Mouse (Mus musculus): ENCODE measurements at regions not wholly inside any gene's neighbourhood (a gene's known extent, or its start where the extent isn't known, plus 50 kb on each side); places are given as distances from the start of the nearest gene placed in this dataset.
"Not testable (repeated sequence)": the region's sequence is repeated elsewhere in the genome, so short reads cannot be mapped to it uniquely, and the experiment has no call there.

DNA sequence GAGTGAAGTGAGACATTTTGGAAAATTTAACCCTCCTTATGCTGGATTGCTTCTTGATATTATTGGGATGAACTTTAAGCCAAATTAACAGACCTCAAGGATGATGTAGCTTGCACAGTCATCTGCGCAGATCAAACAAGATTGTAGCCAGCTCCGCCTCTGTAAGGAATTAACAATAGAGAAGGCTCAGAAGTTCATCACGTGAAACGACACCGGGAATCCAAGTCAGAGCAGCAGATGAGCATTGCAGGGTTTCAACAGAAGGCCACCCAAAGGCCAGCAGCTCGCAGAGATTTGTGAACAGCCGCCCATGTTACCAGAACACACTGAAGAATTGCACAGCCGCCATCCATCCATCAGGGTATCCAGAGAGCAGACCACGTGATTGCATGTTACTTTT lies 391.1 kb downstream of the Med10 start:
- DNase-seq (ENCODE audit: low read depth, low spot score) = no peak

- no peak for DNase-seq (ENCODE audit: low read depth, low spot score)
Observed at GRCm38 (mm10) chr13:70195854-70196253, 393.7 kb downstream of the Med10 start.

GRCm38 (mm10) chr13:70198638-70199037 lies 396.4 kb downstream of the Med10 start:
- no peak for DNase-seq (ENCODE audit: low read depth, low spot score)

DNA sequence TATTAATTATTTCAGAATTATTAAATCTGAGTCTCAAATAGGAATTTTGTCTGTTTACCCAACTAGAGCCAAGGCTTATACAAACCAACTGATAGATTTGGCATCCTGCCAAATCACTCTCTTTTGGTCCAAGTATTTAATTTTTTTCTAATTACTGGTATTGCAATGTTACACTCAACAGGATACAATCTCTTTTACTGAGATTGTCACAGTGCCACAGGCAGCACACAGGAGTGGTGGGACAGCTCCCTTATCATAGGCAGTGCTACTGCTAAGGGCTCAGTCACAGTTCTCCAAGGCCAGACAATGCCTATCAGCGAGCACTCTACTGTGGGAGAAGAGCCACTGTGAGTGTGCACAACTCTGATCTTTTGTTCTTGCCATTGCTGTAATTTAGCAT lies 396.9 kb downstream of the Med10 start:
- no peak for DNase-seq (ENCODE audit: low read depth, low spot score)

DNA sequence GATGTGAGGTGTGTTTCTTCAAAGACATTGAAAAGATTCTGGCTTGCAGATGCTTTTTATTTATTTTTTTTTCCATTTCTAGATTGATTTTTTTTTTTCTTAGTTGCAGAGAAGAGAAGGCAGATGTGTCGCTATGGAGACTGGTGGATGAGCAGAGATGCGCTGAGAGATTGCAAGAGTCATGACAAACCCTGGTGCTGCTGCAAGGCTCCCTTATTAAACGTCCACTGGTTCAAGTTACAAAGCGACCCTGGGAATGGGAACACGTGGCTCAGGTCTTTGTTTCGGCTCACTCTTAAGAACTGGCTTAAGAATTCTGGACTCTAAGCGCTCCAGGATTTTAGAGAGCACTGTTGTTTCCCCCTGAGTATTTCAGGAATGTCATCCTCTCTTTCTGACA lies 403.1 kb downstream of the Med10 start:
- no peak for DNase-seq (ENCODE audit: low read depth, low spot score)

GRCm38 (mm10) chr13:70210158-70210557 lies 408.0 kb downstream of the Med10 start:
- no peak for DNase-seq (ENCODE audit: low read depth, low spot score)

DNA sequence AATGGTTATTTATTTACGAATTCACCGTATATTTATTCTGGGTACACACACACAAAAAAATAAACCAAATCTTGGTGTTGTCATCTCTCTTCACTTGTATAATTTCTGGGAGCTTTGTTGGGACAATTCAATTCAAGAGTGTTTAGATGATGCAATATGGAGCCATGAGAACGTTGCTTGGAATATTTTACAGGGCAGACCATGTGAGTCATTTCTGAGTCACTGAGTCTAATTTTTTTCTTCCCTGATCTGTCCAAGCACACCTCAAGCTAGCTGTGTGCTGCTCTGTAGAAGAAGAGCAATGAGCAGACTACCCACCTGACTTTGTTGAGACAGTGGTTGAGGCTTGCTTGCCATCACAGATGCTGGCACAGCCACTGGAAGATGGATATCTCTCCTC lies 410.8 kb downstream of the Med10 start:
- DNase-seq (ENCODE audit: low read depth, low spot score) = no peak

- DNase-seq (ENCODE audit: low read depth, low spot score) = no peak
Observed at GRCm38 (mm10) chr13:70213622-70214021, 411.4 kb downstream of the Med10 start.

DNA sequence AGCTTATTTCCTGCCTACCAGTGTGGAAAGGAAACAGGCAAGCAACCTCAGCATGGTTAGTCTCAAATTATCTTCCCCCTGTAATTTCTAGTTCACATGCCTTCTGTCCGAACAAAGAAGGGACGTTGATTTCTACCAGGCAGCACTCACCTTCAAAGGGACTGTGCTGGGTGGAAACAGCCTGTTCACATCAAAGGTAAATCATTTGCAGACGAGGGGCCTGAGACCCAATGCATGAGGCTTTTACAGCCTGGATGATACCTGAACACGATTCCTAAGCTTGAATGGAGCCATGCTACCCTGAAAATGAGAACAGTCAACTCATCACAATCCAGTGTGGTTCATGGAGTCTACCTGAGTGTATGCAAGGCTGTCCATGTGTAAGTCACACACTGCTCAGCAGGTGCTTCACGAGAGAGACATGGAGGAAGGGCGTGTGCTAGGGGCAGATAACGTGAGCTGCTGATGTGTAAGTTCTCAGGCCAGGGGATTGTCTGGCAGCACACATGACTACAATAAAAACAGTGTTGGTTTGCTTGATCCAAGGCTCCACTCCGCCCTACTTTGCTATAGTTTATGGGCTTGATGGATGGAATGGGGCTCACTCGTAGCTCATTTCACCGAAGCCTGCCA lies 411.9 kb downstream of the Med10 start:
- DNase-seq (ENCODE audit: low read depth, low spot score) = no peak

GRCm38 (mm10) chr13:70216134-70216533 lies 413.9 kb downstream of the Med10 start:
- DNase-seq (ENCODE audit: low read depth, low spot score) = no peak

DNA sequence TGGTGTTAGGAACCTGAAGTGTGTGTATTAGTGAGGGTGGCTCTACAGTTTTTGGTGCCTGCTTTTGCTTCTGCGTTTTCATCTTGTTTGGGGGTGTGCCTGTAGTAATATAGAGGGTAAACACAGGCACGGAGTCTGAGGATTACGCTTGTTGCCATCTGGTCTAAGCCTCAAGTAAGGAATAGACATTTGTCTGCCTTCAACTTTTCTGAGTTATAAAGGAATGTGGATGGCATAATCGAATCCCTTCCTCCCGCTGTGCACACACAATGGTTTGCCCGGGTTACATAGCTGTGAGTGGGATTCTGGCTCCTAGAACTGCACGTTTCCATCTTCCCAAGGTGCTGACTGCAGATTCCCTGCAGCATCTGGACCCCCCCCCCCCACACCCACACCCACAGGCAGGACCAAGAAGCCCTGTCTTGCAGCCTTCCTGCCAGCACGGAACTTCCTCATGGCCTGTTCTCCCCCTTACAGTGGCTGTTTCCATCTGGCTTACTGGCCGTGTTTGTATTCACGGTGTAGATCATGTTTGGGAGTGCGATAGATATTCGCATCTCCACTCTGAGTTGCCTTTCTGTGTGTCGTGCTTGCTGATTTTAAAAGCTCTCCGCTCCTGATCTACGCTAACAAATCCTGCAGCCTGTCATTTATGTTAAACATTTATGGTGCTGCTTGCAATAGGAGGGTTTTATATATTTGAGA lies 415.4 kb downstream of the Med10 start:
- peak; percentile 24 for DNase-seq (ENCODE audit: low read depth, low spot score)

- no peak for DNase-seq (ENCODE audit: low read depth, low spot score)
Observed at GRCm38 (mm10) chr13:70223485-70223884, 413.9 kb downstream of the Ice1 start.

- DNase-seq (ENCODE audit: low read depth, low spot score) = no peak
Observed at GRCm38 (mm10) chr13:70227167-70227566, 410.3 kb downstream of the Ice1 start.

GRCm38 (mm10) chr13:70233896-70234799 lies 403.3 kb downstream of the Ice1 start:
- DNase-seq (ENCODE audit: low read depth, low spot score) = peak; percentile 64

GRCm38 (mm10) chr13:70243598-70244157 lies 393.8 kb downstream of the Ice1 start:
- no peak for DNase-seq (ENCODE audit: low read depth, low spot score)

DNA sequence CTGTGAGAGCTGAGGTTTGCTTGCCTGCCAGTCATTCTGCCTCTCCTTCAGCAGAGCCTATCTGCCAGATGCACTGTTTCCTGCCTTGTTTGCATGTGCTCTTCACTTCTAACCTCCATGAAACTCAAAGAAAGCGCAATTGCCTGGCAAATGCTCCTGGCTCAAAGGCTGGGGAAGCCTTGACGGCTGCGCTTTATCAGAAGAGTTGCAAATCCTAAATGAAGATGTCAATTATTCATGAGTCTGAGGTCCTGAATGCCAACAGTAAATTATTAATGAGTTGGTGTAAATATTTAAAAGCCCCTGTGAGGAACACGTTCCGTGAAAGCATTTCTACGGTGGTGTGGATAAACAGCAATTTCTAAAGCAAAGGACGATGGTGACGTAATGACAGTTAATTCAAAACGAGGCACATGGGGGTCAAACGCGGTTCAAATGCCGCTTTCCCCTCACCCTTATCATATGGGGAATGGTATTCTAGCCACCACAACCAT lies 377.4 kb downstream of the Ice1 start:
- DNase-seq (ENCODE audit: low read depth, low spot score) = no peak

DNA sequence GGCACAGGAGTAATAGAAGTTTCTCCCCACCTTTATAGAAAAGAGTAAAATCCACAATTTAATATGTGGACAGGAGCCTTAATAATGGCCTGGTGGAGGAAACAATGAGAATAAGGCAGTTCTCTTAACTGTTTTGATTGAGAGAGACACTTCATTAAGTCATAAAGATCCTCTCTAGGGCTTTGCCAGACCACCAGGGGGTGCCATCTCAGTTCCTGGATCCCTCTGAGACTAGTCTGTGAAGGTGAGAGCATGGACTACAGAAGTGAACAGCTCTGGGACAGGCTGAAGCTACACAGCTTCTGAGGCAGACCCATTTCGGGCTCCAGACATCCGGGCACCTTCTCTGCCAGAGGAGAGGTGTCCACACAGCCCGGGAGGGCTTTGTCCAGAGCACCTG lies 373.8 kb downstream of the Ice1 start:
- DNase-seq (ENCODE audit: low read depth, low spot score) = no peak

GRCm38 (mm10) chr13:70276884-70277378 lies 360.5 kb downstream of the Ice1 start:
- not testable (repeated sequence) for DNase-seq (ENCODE audit: low read depth, low spot score)

GRCm38 (mm10) chr13:70277667-70278591 lies 359.5 kb downstream of the Ice1 start:
- no peak for DNase-seq (ENCODE audit: low read depth, low spot score)

GRCm38 (mm10) chr13:70281051-70281847 lies 356.2 kb downstream of the Ice1 start:
- DNase-seq (ENCODE audit: low read depth, low spot score) = peak; percentile 8

Data from R1 (cell line).